8 mouse cellular contexts compared by ENCODE assay signal in the genomic region with DNA sequence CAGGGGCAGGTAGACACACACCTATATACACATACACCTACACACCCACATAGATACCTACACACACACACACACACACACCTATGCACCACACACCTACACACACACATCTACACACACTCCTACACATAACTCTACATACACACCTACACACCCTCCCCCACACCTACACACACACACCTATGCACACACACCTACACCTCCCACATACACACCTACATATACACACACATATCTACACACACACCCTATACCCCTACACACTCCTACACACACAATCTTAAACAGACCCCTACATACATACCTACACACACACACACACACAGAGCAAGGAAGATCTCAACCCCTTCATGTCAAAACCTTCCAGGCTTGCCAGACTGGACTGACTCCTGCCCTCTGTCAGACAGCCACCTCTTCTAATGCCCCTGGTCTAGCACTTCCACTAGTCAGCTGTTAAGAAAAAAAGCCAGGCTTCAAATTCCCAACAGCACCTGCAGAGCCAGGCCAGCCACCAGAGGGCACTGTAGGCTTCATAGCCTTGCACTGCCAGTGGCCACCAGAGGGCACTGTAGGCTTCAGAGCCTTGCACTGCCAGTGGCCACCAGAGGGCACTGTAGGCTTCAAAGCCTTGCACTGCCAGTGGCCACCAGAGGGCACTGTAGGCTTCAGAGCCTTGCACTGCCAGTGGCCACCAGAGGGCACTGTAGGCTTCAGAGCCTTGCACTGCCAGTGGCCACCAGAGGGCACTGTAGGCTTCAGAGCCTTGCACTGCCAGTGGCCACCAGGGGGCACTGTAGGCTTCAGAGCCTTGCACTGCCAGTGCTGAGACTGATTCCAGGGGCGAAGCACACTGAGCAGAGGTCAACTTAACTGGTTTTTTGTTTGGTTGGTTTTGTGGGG. TPM values are rescaled to one million over a fixed set of nuclear protein-coding genes. Genes with fewer than 3 reads are reported as not detected.
DNase-seq lines count a peak whose midpoint lies in the region; ATAC-seq and TF ChIP-seq lines count a peak whose summit lies in the region.

No protein-coding gene starts in this region.

- no peak for DNase-seq in forebrain, embryonic 14.5 days (ENCODE audit: low spot score)
- DNase-seq in 3134 (ENCODE audit: extremely low read depth, insufficient read length, low spot score), result peak; percentile 37
- DNase-seq in adrenal gland, adult 2 months, result peak; percentile 41
- DNase-seq in kidney, adult 2 months, result peak; percentile 67
- peak in 1 of 2 experiments; percentile 32 for DNase-seq in spleen, adult 2 months (ENCODE audit: low read depth in 1 of 2, low spot score in 2 of 2)

- no peak overlapping the region for H3K4me3 ChIP-seq in forebrain, embryonic 13.5 days
- no peak overlapping the region for H3K4me3 ChIP-seq in forebrain, embryonic 14.5 days (ENCODE audit: low read depth, low read length)
- no peak overlapping the region for H3K4me3 ChIP-seq in kidney, adult 2 months (ENCODE audit: insufficient read depth, low read depth, low read length)
- no peak overlapping the region for H3K4me3 ChIP-seq in lung, embryonic 16.5 days (ENCODE audit: low read length)
- no peak overlapping the region for H3K4me3 ChIP-seq in spleen, adult 2 months (ENCODE audit: extremely low read depth, insufficient read depth, insufficient read length)

- peak; percentile 50; the same call in 1 of the 2 replicates for ATAC-seq in forebrain, embryonic 13.5 days
- ATAC-seq in forebrain, embryonic 14.5 days, result no peak
- peak; percentile 73 for ATAC-seq in erythroid progenitor cell, adult 5-6 weeks (replicated peaks; ENCODE audit: low FRiP score, poor library complexity, severe bottlenecking)
- peak; percentile 48; the same call in 1 of the 2 replicates for ATAC-seq in lung, embryonic 16.5 days (ENCODE audit: low read depth)

- TF ChIP-seq CTCF in kidney, adult 2 months (conservative IDR thresholded peaks at IDR 0.05; ENCODE audit: insufficient read depth, insufficient read length, low read depth, low read length), result peak; percentile 72
- peak; percentile 73 for TF ChIP-seq CTCF in spleen, adult 2 months (IDR thresholded peaks at IDR 0.05; ENCODE audit: extremely low read depth, insufficient read depth, insufficient read length, insufficient replicate concordance)

- no peaks in the 10 kb centered on the region for H3K4me1 ChIP-seq in forebrain, embryonic 13.5 days
- H3K4me1 ChIP-seq in forebrain, embryonic 14.5 days (ENCODE audit: control insufficient read depth, insufficient read depth, low read length), result no peaks in the 10 kb centered on the region
- H3K4me1 ChIP-seq in kidney, adult 2 months (ENCODE audit: control insufficient read depth, insufficient read depth, low read length), result no peaks in the 10 kb centered on the region
- H3K4me1 ChIP-seq in lung, embryonic 16.5 days (replicated peaks; ENCODE audit: control insufficient read depth, insufficient read depth, low read length), result no peaks in the 10 kb centered on the region
- no peaks in the 10 kb centered on the region for H3K4me1 ChIP-seq in spleen, adult 2 months (ENCODE audit: control insufficient read depth, insufficient read depth, insufficient read length)

- H3K27me3 ChIP-seq in forebrain, embryonic 13.5 days, result no peaks in the 10 kb centered on the region
- H3K27me3 ChIP-seq in forebrain, embryonic 14.5 days (replicated peaks; ENCODE audit: control insufficient read depth, insufficient read depth, low read length), result no peaks in the 10 kb centered on the region
- H3K27me3 ChIP-seq in kidney, adult 2 months (replicated peaks; ENCODE audit: control insufficient read depth, insufficient read depth, low read length), result no peaks in the 10 kb centered on the region
- no peaks in the 10 kb centered on the region for H3K27me3 ChIP-seq in lung, embryonic 16.5 days (ENCODE audit: control insufficient read depth, insufficient read depth, low read depth, low read length)
- H3K27me3 ChIP-seq in spleen, adult 2 months (ENCODE audit: control insufficient read depth, insufficient read depth, low read length), result no peaks in the 10 kb centered on the region

- peaks cover 9% of the 10 kb centered on the region for H3K9me3 ChIP-seq in forebrain, embryonic 13.5 days (replicated peaks)
- no peaks in the 10 kb centered on the region for H3K9me3 ChIP-seq in forebrain, embryonic 14.5 days (replicated peaks; ENCODE audit: control insufficient read depth, low read length)
- H3K9me3 ChIP-seq in lung, embryonic 16.5 days (ENCODE audit: control insufficient read depth, low read length), result no peaks in the 10 kb centered on the region

- no peak overlapping the region for H3K27ac ChIP-seq in forebrain, embryonic 13.5 days
- H3K27ac ChIP-seq in forebrain, embryonic 14.5 days (ENCODE audit: low read depth, low read length), result no peak overlapping the region
- H3K27ac ChIP-seq in kidney, adult 2 months (ENCODE audit: insufficient read depth, low read depth, low read length), result no peak overlapping the region
- peak overlapping the region; percentile 57 for H3K27ac ChIP-seq in lung, embryonic 16.5 days (ENCODE audit: low read length)
- H3K27ac ChIP-seq in spleen, adult 2 months (ENCODE audit: insufficient read depth, low read length), result 0 out of 2 replicates have a peak overlapping the region, but pooled peaks have one; percentile 24

- H3K36me3 ChIP-seq in forebrain, embryonic 13.5 days (ENCODE audit: poor library complexity, severe bottlenecking), result peaks cover 64% of the 10 kb centered on the region
- H3K36me3 ChIP-seq in forebrain, embryonic 14.5 days (ENCODE audit: control insufficient read depth, insufficient read depth, low read length), result peaks cover 41% of the 10 kb centered on the region
- H3K36me3 ChIP-seq in kidney, adult 2 months (ENCODE audit: control insufficient read depth, insufficient read depth, low read length), result no peaks in the 10 kb centered on the region
- 0 out of 2 replicates have a peak, but pooled peaks cover 4% of the 10 kb centered on the region for H3K36me3 ChIP-seq in lung, embryonic 16.5 days (ENCODE audit: control insufficient read depth, insufficient read depth, low read length)
- peaks cover 1% of the 10 kb centered on the region; the same call in 1 of the 2 replicates for H3K36me3 ChIP-seq in spleen, adult 2 months (ENCODE audit: control insufficient read depth, insufficient read depth, low read length)

- H3K4me2 ChIP-seq in forebrain, embryonic 13.5 days, result no peak overlapping the region
- H3K4me2 ChIP-seq in forebrain, embryonic 14.5 days (ENCODE audit: low read length), result no peak overlapping the region
- H3K4me2 ChIP-seq in lung, embryonic 16.5 days (ENCODE audit: low read depth, low read length), result no peak overlapping the region

- TF ChIP-seq POLR2A in kidney, adult 2 months (IDR thresholded peaks at IDR 0.05; ENCODE audit: low read depth, low read length), result no peak
- no peak for TF ChIP-seq POLR2A in spleen, adult 2 months (IDR thresholded peaks at IDR 0.05; ENCODE audit: low read depth, low read length)

- WGBS in forebrain, embryonic 13.5 days, result 96% methylated on average over 1 of the region's 1 CpGs
- 100% methylated on average over 1 of the region's 1 CpGs for WGBS in forebrain, embryonic 14.5 days
- WGBS in kidney, adult 2 months, result 94% methylated on average over 1 of the region's 1 CpGs
- WGBS in lung, embryonic 16.5 days, result 100% methylated on average over 1 of the region's 1 CpGs
- 94% methylated on average over 1 of the region's 1 CpGs for WGBS in spleen, adult 2 months

- H3K9ac ChIP-seq in forebrain, embryonic 13.5 days, result no peak overlapping the region
- H3K9ac ChIP-seq in forebrain, embryonic 14.5 days (ENCODE audit: low read length), result no peak overlapping the region
- no peak overlapping the region for H3K9ac ChIP-seq in lung, embryonic 16.5 days (ENCODE audit: low read length)

RNA-seq across cellular contexts. Expression of gene Sec22c, which starts 7.9 kb away (rescaled TPM):
- 29.9 and 35.1 TPM in 2 replicates for polyA plus RNA-seq in forebrain, embryonic 13.5 days (2015; fragmentation: Nextera tagmentation; extraction: Ambion mirVana)
- 20.5 and 24.1 TPM in 2 replicates for polyA plus RNA-seq in forebrain, embryonic 14.5 days (2014; fragmentation: Nextera tagmentation; extraction: Ambion mirVana)
- 1 to 10 TPM; 5.0 to 5.4 TPM for total RNA-seq in adrenal gland, adult 2 months (2021)
- 10.1 TPM in 2 replicates for polyA plus RNA-seq in adrenal gland, adult 2 months (2012; rRNA removed)
- total RNA-seq in erythroid progenitor cell, adult 5-6 weeks (2015; ENCODE audit: low replicate concordance), result 4.3 and 5.9 TPM in 2 replicates
- 2.6 and 4.8 TPM in 2 replicates for total RNA-seq in erythroid progenitor cell, adult 5-6 weeks (2017; ENCODE audit: low replicate concordance)
- polyA plus RNA-seq in kidney, adult 2 months (2012; rRNA removed), result 6.6 and 7.4 TPM in 2 replicates
- 9.2 and 10.0 TPM in 2 replicates for polyA plus RNA-seq in lung, embryonic 16.5 days (2015; fragmentation: Nextera tagmentation; extraction: Ambion mirVana)
- 10.0 and 12.0 TPM in 2 replicates for polyA plus RNA-seq in spleen, adult 2 months (2012; rRNA removed)

RNA-seq across cellular contexts. Expression of gene Ss18l2, which starts 12.7 kb away (rescaled TPM):
- polyA plus RNA-seq in forebrain, embryonic 13.5 days (2015; fragmentation: Nextera tagmentation; extraction: Ambion mirVana), result 130 and 159 TPM in 2 replicates
- 149 and 186 TPM in 2 replicates for polyA plus RNA-seq in forebrain, embryonic 14.5 days (2014; fragmentation: Nextera tagmentation; extraction: Ambion mirVana)
- 10 to 100 TPM; 45.8 to 47.7 TPM for total RNA-seq in adrenal gland, adult 2 months (2021)
- 18.6 and 20.3 TPM in 2 replicates for polyA plus RNA-seq in adrenal gland, adult 2 months (2012; rRNA removed)
- 8.8 and 47.2 TPM in 2 replicates for total RNA-seq in erythroid progenitor cell, adult 5-6 weeks (2015; ENCODE audit: low replicate concordance)
- 17.2 and 52.3 TPM in 2 replicates for total RNA-seq in erythroid progenitor cell, adult 5-6 weeks (2017; ENCODE audit: low replicate concordance)
- polyA plus RNA-seq in kidney, adult 2 months (2012; rRNA removed), result 52.4 and 61.5 TPM in 2 replicates
- 94.0 and 104 TPM in 2 replicates for polyA plus RNA-seq in lung, embryonic 16.5 days (2015; fragmentation: Nextera tagmentation; extraction: Ambion mirVana)
- polyA plus RNA-seq in spleen, adult 2 months (2012; rRNA removed), result 5.8 and 10.4 TPM in 2 replicates

RNA-seq across cellular contexts. Expression of gene Nktr, which starts 21.6 kb away (rescaled TPM):
- 69.5 and 70.9 TPM in 2 replicates for polyA plus RNA-seq in forebrain, embryonic 13.5 days (2015; fragmentation: Nextera tagmentation; extraction: Ambion mirVana)
- polyA plus RNA-seq in forebrain, embryonic 14.5 days (2014; fragmentation: Nextera tagmentation; extraction: Ambion mirVana), result 41.5 and 53.0 TPM in 2 replicates
- total RNA-seq in adrenal gland, adult 2 months (2021), result 10 to 100 TPM; 54.2 to 83.7 TPM
- polyA plus RNA-seq in adrenal gland, adult 2 months (2012; rRNA removed), result 24.9 and 25.0 TPM in 2 replicates
- total RNA-seq in erythroid progenitor cell, adult 5-6 weeks (2015; ENCODE audit: low replicate concordance), result 225 and 240 TPM in 2 replicates
- 322 and 375 TPM in 2 replicates for total RNA-seq in erythroid progenitor cell, adult 5-6 weeks (2017; ENCODE audit: low replicate concordance)
- polyA plus RNA-seq in kidney, adult 2 months (2012; rRNA removed), result 24.8 and 28.5 TPM in 2 replicates
- polyA plus RNA-seq in lung, embryonic 16.5 days (2015; fragmentation: Nextera tagmentation; extraction: Ambion mirVana), result 61.9 and 69.5 TPM in 2 replicates
- 36.6 and 38.7 TPM in 2 replicates for polyA plus RNA-seq in spleen, adult 2 months (2012; rRNA removed)

RNA-seq across cellular contexts. Expression of gene Vipr1, which starts 54.9 kb away (rescaled TPM):
- polyA plus RNA-seq in forebrain, embryonic 13.5 days (2015; fragmentation: Nextera tagmentation; extraction: Ambion mirVana), result 0.37 and 0.59 TPM in 2 replicates
- 0.38 and 0.46 TPM in 2 replicates for polyA plus RNA-seq in forebrain, embryonic 14.5 days (2014; fragmentation: Nextera tagmentation; extraction: Ambion mirVana)
- 1 to 10 TPM in 1 of 2 experiments, under 1 TPM in 1; 0.81 to 1.3 TPM for total RNA-seq in adrenal gland, adult 2 months (2021)
- polyA plus RNA-seq in adrenal gland, adult 2 months (2012; rRNA removed), result 0.51 and 0.61 TPM in 2 replicates
- total RNA-seq in erythroid progenitor cell, adult 5-6 weeks (2015; ENCODE audit: low replicate concordance), result 0.36 TPM in 1 of 2 replicates, not detected in the other
- 0.64 TPM in 1 of 2 replicates, not detected in the other for total RNA-seq in erythroid progenitor cell, adult 5-6 weeks (2017; ENCODE audit: low replicate concordance)
- 2.0 and 5.4 TPM in 2 replicates for polyA plus RNA-seq in kidney, adult 2 months (2012; rRNA removed)
- 0.36 and 0.50 TPM in 2 replicates for polyA plus RNA-seq in lung, embryonic 16.5 days (2015; fragmentation: Nextera tagmentation; extraction: Ambion mirVana)
- polyA plus RNA-seq in spleen, adult 2 months (2012; rRNA removed), result 7.2 and 8.0 TPM in 2 replicates

RNA-seq across cellular contexts. Expression of gene Lyzl4, which starts 55.5 kb away (rescaled TPM):
- polyA plus RNA-seq in forebrain, embryonic 13.5 days (2015; fragmentation: Nextera tagmentation; extraction: Ambion mirVana), result not detected in 2 replicates
- polyA plus RNA-seq in forebrain, embryonic 14.5 days (2014; fragmentation: Nextera tagmentation; extraction: Ambion mirVana), result 0.18 TPM in 1 of 2 replicates, not detected in the other
- total RNA-seq in adrenal gland, adult 2 months (2021), result not detected
- 0.10 and 0.11 TPM in 2 replicates for polyA plus RNA-seq in adrenal gland, adult 2 months (2012; rRNA removed)
- total RNA-seq in erythroid progenitor cell, adult 5-6 weeks (2015; ENCODE audit: low replicate concordance), result not detected in 2 replicates
- not detected in 2 replicates for total RNA-seq in erythroid progenitor cell, adult 5-6 weeks (2017; ENCODE audit: low replicate concordance)
- 0.11 TPM in 1 of 2 replicates, not detected in the other for polyA plus RNA-seq in kidney, adult 2 months (2012; rRNA removed)
- 0.34 TPM in 1 of 2 replicates, not detected in the other for polyA plus RNA-seq in lung, embryonic 16.5 days (2015; fragmentation: Nextera tagmentation; extraction: Ambion mirVana)
- polyA plus RNA-seq in spleen, adult 2 months (2012; rRNA removed), result 0.11 TPM in 1 of 2 replicates, not detected in the other

Comparison
In these comparisons a context has a peak if more than half of its experiments do, and no peak if none do; other contexts are left out.
1. H3K27ac ChIP-seq: peak in lung, embryonic 16.5 days (single experiment) and spleen, adult 2 months (single experiment); none in forebrain, embryonic 13.5 days (single experiment), forebrain, embryonic 14.5 days (single experiment) and kidney, adult 2 months (single experiment).